Mouse (Mus musculus) mesoderm, embryonic 11.5 days (tissue): ENCODE results near the gene Ccdc61.

Source experiments
- DNase-seq: peaks from one replicate; pipeline ENCODE4 v3.0.0-alpha.2; 2012; ENCODE audit warnings: low read depth, low spot score

The Ccdc61 gene

GRCm38 (mm10) chr7:18910241-18910831 is at the start of gene Ccdc61:
TSS of gene Ccdc61 (minus strand) at chr7:18910415.
- DNase-seq, result peak; percentile 98

- no peak for DNase-seq
Observed at GRCm38 (mm10) chr7:18959446-18959845, 49.2 kb upstream of the Ccdc61 start.

GRCm38 (mm10) chr7:18958384-18958766 is 48.2 kb upstream of the Ccdc61 start:
- DNase-seq, result no peak

GRCm38 (mm10) chr7:18957569-18958383 is 47.6 kb upstream of the Ccdc61 start:
- DNase-seq, result peak; percentile 49

GRCm38 (mm10) chr7:18951397-18951796 is 41.2 kb upstream of the Ccdc61 start:
- DNase-seq, result peak; percentile 69

GRCm38 (mm10) chr7:18950523-18951315 is 40.5 kb upstream of the Ccdc61 start:
- DNase-seq, result peak; percentile 49

GRCm38 (mm10) chr7:18949781-18950522 is 39.7 kb upstream of the Ccdc61 start:
- peak; percentile 92 for DNase-seq

GRCm38 (mm10) chr7:18948151-18948550 is 37.9 kb upstream of the Ccdc61 start:
- no peak for DNase-seq

- DNase-seq, result no peak
Observed at GRCm38 (mm10) chr7:18942815-18943214, 32.6 kb upstream of the Ccdc61 start.

GRCm38 (mm10) chr7:18942376-18942775 is 32.2 kb upstream of the Ccdc61 start:
- no peak for DNase-seq

GRCm38 (mm10) chr7:18927759-18928158 is 17.5 kb upstream of the Ccdc61 start:
- no peak for DNase-seq

GRCm38 (mm10) chr7:18926911-18927310 is 16.7 kb upstream of the Ccdc61 start:
- DNase-seq, result no peak

GRCm38 (mm10) chr7:18926041-18926790 is 16.0 kb upstream of the Ccdc61 start:
- no peak for DNase-seq

- peak; percentile 93 for DNase-seq
Observed at GRCm38 (mm10) chr7:18925162-18925938, 15.1 kb upstream of the Ccdc61 start, which contains the start of gene Nova2. TSS of gene Nova2 (plus strand) at chr7:18925888.

GRCm38 (mm10) chr7:18924321-18924720 is 14.1 kb upstream of the Ccdc61 start:
- DNase-seq, result no peak

- DNase-seq, result peak; percentile 67
Observed at GRCm38 (mm10) chr7:18923711-18924191, 13.5 kb upstream of the Ccdc61 start.

- DNase-seq, result no peak
Observed at GRCm38 (mm10) chr7:18923267-18923666, 13.1 kb upstream of the Ccdc61 start.

GRCm38 (mm10) chr7:18922807-18923206 is 12.6 kb upstream of the Ccdc61 start:
- peak; percentile 41 for DNase-seq

GRCm38 (mm10) chr7:18921069-18921468 is 10.9 kb upstream of the Ccdc61 start:
- DNase-seq, result peak; percentile 40

- no peak for DNase-seq
Observed at GRCm38 (mm10) chr7:18917931-18918330, 7.7 kb upstream of the Ccdc61 start.
